14 mouse cellular contexts compared by ENCODE assay signal in the genomic region with DNA sequence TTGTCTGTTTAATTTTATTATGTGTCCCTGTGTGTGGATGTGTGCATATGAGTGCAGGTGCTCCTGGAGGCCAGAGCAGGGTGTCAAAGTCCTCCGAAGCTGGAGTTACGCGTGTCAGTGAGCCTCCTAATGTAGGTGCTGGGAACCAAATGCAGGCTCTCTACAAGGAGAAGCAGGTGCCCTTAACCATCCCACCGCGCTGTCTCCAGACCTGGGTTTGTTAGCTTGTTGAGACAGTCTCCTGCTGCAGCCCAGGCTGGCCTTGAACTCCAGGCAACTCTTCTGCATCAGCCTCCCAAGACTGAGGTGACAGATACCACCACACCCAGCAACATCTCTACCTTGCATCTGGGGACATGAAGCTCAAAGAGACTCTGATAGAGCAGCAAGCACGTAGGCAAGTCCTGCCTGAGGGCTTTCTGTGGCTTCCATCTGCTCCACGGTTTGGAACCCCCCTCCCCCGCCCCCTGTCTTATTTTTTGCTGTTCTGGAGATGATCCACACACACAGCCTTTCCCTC. TPM values are rescaled to one million over a fixed set of nuclear protein-coding genes. Genes with fewer than 3 reads are reported as not detected.
DNase-seq lines count a peak whose midpoint lies in the region; ATAC-seq and TF ChIP-seq lines count a peak whose summit lies in the region.
"Had no signal": no experiment of that assay in that cellular context is flagged by ENCODE, and none has a peak within 500 bp of the region (broad histone marks: within the 10 kb centered on the region; RNA-seq: fewer than 3 reads in every experiment).

No protein-coding gene starts in this region.

- H3K9me3 ChIP-seq in stomach, embryonic 14.5 days (ENCODE audit: control insufficient read depth, low read depth, low read length), result no peaks in the 10 kb centered on the region
- H3K9me3 ChIP-seq in stomach, postnatal 0 days (ENCODE audit: control insufficient read depth, low read length), result no peaks in the 10 kb centered on the region
- no peaks in the 10 kb centered on the region for H3K9me3 ChIP-seq in forebrain, embryonic 15.5 days
- H3K9me3 ChIP-seq in liver, embryonic 12.5 days (replicated peaks), result no peaks in the 10 kb centered on the region
- no peaks in the 10 kb centered on the region for H3K9me3 ChIP-seq in neural tube, embryonic 14.5 days (ENCODE audit: control insufficient read depth, low read length)
- H3K9me3 ChIP-seq: embryonic facial prominence, embryonic 15.5 days had no signal

- H3K4me2 ChIP-seq in stomach, embryonic 14.5 days (replicated peaks; ENCODE audit: low read depth, low read length), result no peak overlapping the region
- no peak overlapping the region for H3K4me2 ChIP-seq in stomach, postnatal 0 days (replicated peaks; ENCODE audit: low read depth)
- H3K4me2 ChIP-seq in forebrain, embryonic 15.5 days (replicated peaks), result no peak overlapping the region
- H3K4me2 ChIP-seq in liver, embryonic 12.5 days, result peak overlapping the region; percentile 52
- no peak overlapping the region for H3K4me2 ChIP-seq in neural tube, embryonic 14.5 days (ENCODE audit: low read depth, low read length)
- H3K4me2 ChIP-seq: lung, embryonic 14.5 days had no signal

- WGBS in stomach, embryonic 14.5 days, result 58% methylated on average over 8 of the region's 8 CpGs
- 64% methylated on average over 8 of the region's 8 CpGs for WGBS in stomach, postnatal 0 days
- WGBS in forebrain, embryonic 15.5 days, result 66% methylated on average over 8 of the region's 8 CpGs
- 39% methylated on average over 8 of the region's 8 CpGs for WGBS in liver, embryonic 12.5 days (ENCODE audit: insufficient replicate concordance)
- 59% methylated on average over 8 of the region's 8 CpGs for WGBS in neural tube, embryonic 14.5 days

- H3K4me3 ChIP-seq in stomach, embryonic 14.5 days (ENCODE audit: low read depth, low read length), result no peak overlapping the region
- H3K4me3 ChIP-seq in stomach, postnatal 0 days (ENCODE audit: low read depth, low read length), result no peak overlapping the region
- H3K4me3 ChIP-seq in forebrain, embryonic 15.5 days, result no peak overlapping the region
- H3K4me3 ChIP-seq in liver, embryonic 12.5 days, result no peak overlapping the region
- no peak overlapping the region for H3K4me3 ChIP-seq in neural tube, embryonic 14.5 days (ENCODE audit: low read depth, low read length)
- H3K4me3 ChIP-seq: embryonic facial prominence, embryonic 15.5 days had no signal

- no peaks in the 10 kb centered on the region for H3K27me3 ChIP-seq in stomach, embryonic 14.5 days (ENCODE audit: control insufficient read depth, insufficient read depth, low read length)
- H3K27me3 ChIP-seq in stomach, postnatal 0 days (ENCODE audit: control insufficient read depth, insufficient read depth, low read length), result no peaks in the 10 kb centered on the region
- no peaks in the 10 kb centered on the region for H3K27me3 ChIP-seq in forebrain, embryonic 15.5 days
- 0 out of 2 replicates have a peak, but pooled peaks cover 1% of the 10 kb centered on the region for H3K27me3 ChIP-seq in liver, embryonic 12.5 days (replicated peaks)
- no peaks in the 10 kb centered on the region for H3K27me3 ChIP-seq in neural tube, embryonic 14.5 days (ENCODE audit: control insufficient read depth, insufficient read depth, low read length)
- H3K27me3 ChIP-seq: CH12.LX; embryonic facial prominence, embryonic 15.5 days had no signal

- 0 out of 2 replicates have a peak, but pooled peaks cover 13% of the 10 kb centered on the region for H3K4me1 ChIP-seq in stomach, embryonic 14.5 days (ENCODE audit: control insufficient read depth, insufficient read depth, low read length)
- H3K4me1 ChIP-seq in stomach, postnatal 0 days (replicated peaks; ENCODE audit: control insufficient read depth, insufficient read depth), result no peaks in the 10 kb centered on the region
- peaks cover 15% of the 10 kb centered on the region for H3K4me1 ChIP-seq in forebrain, embryonic 15.5 days
- H3K4me1 ChIP-seq in liver, embryonic 12.5 days, result peaks cover 65% of the 10 kb centered on the region
- peaks cover 12% of the 10 kb centered on the region for H3K4me1 ChIP-seq in neural tube, embryonic 14.5 days (ENCODE audit: control insufficient read depth, insufficient read depth, low read length)

- no peak for TF ChIP-seq CTCF in stomach, postnatal 0 days (IDR thresholded peaks at IDR 0.05; ENCODE audit: low read depth)

- no peaks in the 10 kb centered on the region for H3K36me3 ChIP-seq in stomach, embryonic 14.5 days (ENCODE audit: control insufficient read depth, insufficient read depth, low read length)
- H3K36me3 ChIP-seq in stomach, postnatal 0 days (ENCODE audit: control insufficient read depth, insufficient read depth, low read length), result no peaks in the 10 kb centered on the region
- H3K36me3 ChIP-seq in forebrain, embryonic 15.5 days, result no peaks in the 10 kb centered on the region
- H3K36me3 ChIP-seq in liver, embryonic 12.5 days, result no peaks in the 10 kb centered on the region
- no peaks in the 10 kb centered on the region for H3K36me3 ChIP-seq in neural tube, embryonic 14.5 days (ENCODE audit: control insufficient read depth, insufficient read depth, low read length)
- H3K36me3 ChIP-seq: embryonic facial prominence, embryonic 15.5 days had no signal

- H3K27ac ChIP-seq in stomach, embryonic 14.5 days (ENCODE audit: low read length), result no peak overlapping the region; the same call in 1 of the 2 replicates
- H3K27ac ChIP-seq in stomach, postnatal 0 days (replicated peaks), result no peak overlapping the region
- H3K27ac ChIP-seq in forebrain, embryonic 15.5 days (replicated peaks), result peak overlapping the region; percentile 46
- H3K27ac ChIP-seq in liver, embryonic 12.5 days, result peak overlapping the region; percentile 82
- peak overlapping the region; percentile 66 for H3K27ac ChIP-seq in neural tube, embryonic 14.5 days (ENCODE audit: low read depth, low read length)

- no peak for TF ChIP-seq EP300 in stomach, postnatal 0 days (optimal IDR thresholded peaks at IDR 0.05)

- H3K9ac ChIP-seq in stomach, embryonic 14.5 days (replicated peaks; ENCODE audit: low read depth, low read length), result no peak overlapping the region
- no peak overlapping the region for H3K9ac ChIP-seq in stomach, postnatal 0 days (ENCODE audit: low read length)
- no peak overlapping the region for H3K9ac ChIP-seq in forebrain, embryonic 15.5 days (replicated peaks)
- peak overlapping the region; percentile 43 for H3K9ac ChIP-seq in liver, embryonic 12.5 days
- no peak overlapping the region for H3K9ac ChIP-seq in neural tube, embryonic 14.5 days (replicated peaks; ENCODE audit: low read depth, low read length)
- H3K9ac ChIP-seq: embryonic facial prominence, embryonic 15.5 days; lung, embryonic 14.5 days had no signal

- peak; percentile 25; the same call in 1 of the 2 replicates for ATAC-seq in stomach, embryonic 14.5 days (ENCODE audit: insufficient number of reproducible peaks, insufficient read depth, low FRiP score, low read depth)
- ATAC-seq in stomach, postnatal 0 days (ENCODE audit: low FRiP score, low TSS enrichment), result no peak
- 0 out of 2 replicates have a peak, but pooled peaks have one; percentile 26 for ATAC-seq in forebrain, embryonic 15.5 days (replicated peaks)
- ATAC-seq in liver, embryonic 12.5 days, result peak; percentile 89
- ATAC-seq in neural tube, embryonic 14.5 days (ENCODE audit: low read depth), result 0 out of 2 replicates have a peak, but pooled peaks have one; percentile 34
- ATAC-seq in activated CD4-positive, CD25-positive, alpha-beta regulatory T cell, adult 4 months, result no peak

- DNase-seq in stomach, postnatal 0 days (ENCODE audit: low spot score), result no peak
- no peak for DNase-seq in kidney, adult 9 months
- DNase-seq in cerebellum, adult 11 months, result no peak
- DNase-seq: adrenal gland, adult 8-10 months; kidney, postnatal 10 days; lung, embryonic 14.5 days; thymus, postnatal 25 days had no signal

RNA-seq across cellular contexts. Expression of a gene that starts 10.6 kb away (rescaled TPM):
- 107 and 112 TPM in 2 replicates for polyA plus RNA-seq in stomach, embryonic 14.5 days (2014; fragmentation: Nextera tagmentation; extraction: Ambion mirVana)
- 42.4 and 47.0 TPM in 2 replicates for polyA plus RNA-seq in stomach, postnatal 0 days (2015; fragmentation: Nextera tagmentation; extraction: Ambion mirVana)
- 89.7 and 93.3 TPM in 2 replicates for polyA plus RNA-seq in forebrain, embryonic 15.5 days (2015; fragmentation: Nextera tagmentation; extraction: Ambion mirVana)
- 23.5 and 26.4 TPM in 2 replicates for polyA plus RNA-seq in liver, embryonic 12.5 days (2016; fragmentation: Nextera tagmentation; extraction: Ambion mirVana)
- polyA plus RNA-seq in neural tube, embryonic 14.5 days (2014; fragmentation: Nextera tagmentation; extraction: Ambion mirVana), result 60.3 and 63.4 TPM in 2 replicates
- polyA plus RNA-seq in activated CD4-positive, CD25-positive, alpha-beta regulatory T cell, adult 4 months (2017; shearing (Covaris generic)), result 1 to 10 TPM; 7.5 to 7.9 TPM

Comparison
In these comparisons a context has a peak if more than half of its experiments do, and no peak if none do; other contexts are left out.
1. ATAC-seq: peak in stomach, embryonic 14.5 days (single experiment), forebrain, embryonic 15.5 days (single experiment), liver, embryonic 12.5 days (single experiment) and neural tube, embryonic 14.5 days (single experiment); none in stomach, postnatal 0 days (single experiment) and activated CD4-positive, CD25-positive, alpha-beta regulatory T cell, adult 4 months (single experiment).
2. H3K27ac ChIP-seq: peak in forebrain, embryonic 15.5 days (single experiment), liver, embryonic 12.5 days (single experiment) and neural tube, embryonic 14.5 days (single experiment); none in stomach, embryonic 14.5 days (single experiment) and stomach, postnatal 0 days (single experiment).